Mouse (Mus musculus) midbrain, embryonic 12.5 days (tissue): Measurements from ENCODE around the gene 2900011O08Rik. TPM values are rescaled to one million over a fixed set of nuclear protein-coding genes. Genes with fewer than 3 reads are reported as not detected.

Source experiments
- ATAC-seq: fragments of 200-750 bp; cut with Nextera tagmentation; 2 replicates; pipeline ENCODE4 v1.8.0; 2017; ENCODE audit warnings: low read depth, moderate TSS enrichment, moderate library complexity; ENCODE audit not compliant: low FRiP score
- H3K27ac ChIP-seq: fragments of 300-500 bp; sonication (generic); replicated peaks from 2 replicates; pipeline ENCODE4 v1.5.1; 2016; ENCODE audit warnings: mild to moderate bottlenecking
- H3K27me3 ChIP-seq: fragments of 300-500 bp; sonication (generic); 2 replicates; pipeline ENCODE4 v1.6.1; 2016; ENCODE audit warnings: mild to moderate bottlenecking
- H3K36me3 ChIP-seq: fragments of 300-500 bp; sonication (generic); 2 replicates; pipeline ENCODE4 v1.6.1; 2016
- H3K4me1 ChIP-seq: fragments of 300-500 bp; sonication (generic); 2 replicates; pipeline ENCODE4 v1.6.1; 2016
- H3K4me2 ChIP-seq: fragments of 300-500 bp; sonication (generic); replicated peaks from 2 replicates; pipeline ENCODE4 v1.6.1; 2016; ENCODE audit warnings: mild to moderate bottlenecking, moderate library complexity
- H3K4me3 ChIP-seq: fragments of 300-500 bp; sonication (generic); 2 replicates; pipeline ENCODE4 v1.5.1; 2016; ENCODE audit warnings: mild to moderate bottlenecking
- H3K9ac ChIP-seq: fragments of 300-500 bp; sonication (generic); replicated peaks from 2 replicates; pipeline ENCODE4 v1.6.1; 2016; ENCODE audit warnings: mild to moderate bottlenecking, moderate library complexity
- H3K9me3 ChIP-seq: fragments of 300-500 bp; sonication (generic); 2 replicates; pipeline ENCODE4 v1.6.1; 2016; ENCODE audit warnings: mild to moderate bottlenecking
- WGBS: fragments of 180-500 bp; shearing (Covaris S2); methylation state at CpG from one replicate; pipeline ENCODE4 v1.1.7; 2016; 5-methylcytosine and 5-hydroxymethylcytosine counted together
- polyA plus RNA-seq: library from polyadenylated mRNA; unstranded; fragments of >200 nt; fragmentation: Nextera tagmentation; extraction: Ambion mirVana; gene quantifications from 2 replicates; pipeline ENCODE4 v1.2.1, GENCODE M21; 2016

Gene 2900011O08Rik
- polyA plus RNA-seq, 1 experiment from 2014 or later: 40.8 TPM

- no peaks in the 10 kb centered on the region for H3K9me3 ChIP-seq
- no peaks in the 10 kb centered on the region for H3K27me3 ChIP-seq
- H3K4me2 ChIP-seq: no peak overlapping the region
- no peak overlapping the region for H3K9ac ChIP-seq
- ATAC-seq: no peak
- H3K4me1 ChIP-seq: no peaks in the 10 kb centered on the region
- H3K36me3 ChIP-seq: peaks cover 84% of the 10 kb centered on the region
- H3K4me3 ChIP-seq: no peak overlapping the region
- 97% methylated on average over 7 of the region's 7 CpGs for WGBS
- H3K27ac ChIP-seq: no peak overlapping the region
These were observed 138.3 kb downstream of the 2900011O08Rik start for GRCm38 (mm10) chr16:14124709-14125108.

DNA sequence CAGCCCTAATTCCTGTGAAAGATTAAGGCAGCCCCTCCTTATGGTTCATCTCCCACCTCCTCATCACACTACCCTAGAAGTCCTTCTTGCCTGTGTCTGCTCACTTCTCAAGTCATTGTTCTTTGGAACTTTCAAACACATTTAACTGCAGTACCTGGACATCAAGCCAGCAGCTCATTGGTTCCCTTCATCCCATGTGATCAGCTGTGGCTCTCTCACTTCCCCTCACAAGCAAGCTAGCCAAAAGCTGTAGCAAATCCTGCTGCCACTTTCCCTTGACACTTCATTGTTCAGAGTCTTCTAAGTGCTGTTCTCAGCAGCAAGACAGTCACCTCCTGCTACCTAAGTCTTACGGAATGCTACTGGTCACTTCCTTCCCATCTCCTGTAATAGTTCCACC is 138.8 kb downstream of the 2900011O08Rik start:
- H3K36me3 ChIP-seq: peaks cover 85% of the 10 kb centered on the region
- H3K27ac ChIP-seq: no peak overlapping the region
- no peaks in the 10 kb centered on the region for H3K9me3 ChIP-seq
- ATAC-seq: no peak
- H3K27me3 ChIP-seq: no peaks in the 10 kb centered on the region
- H3K4me1 ChIP-seq: no peaks in the 10 kb centered on the region
- no peak overlapping the region for H3K4me2 ChIP-seq
- no peak overlapping the region for H3K9ac ChIP-seq
- no peak overlapping the region for H3K4me3 ChIP-seq
- WGBS: 100% methylated on average over 1 of the region's 1 CpGs

DNA sequence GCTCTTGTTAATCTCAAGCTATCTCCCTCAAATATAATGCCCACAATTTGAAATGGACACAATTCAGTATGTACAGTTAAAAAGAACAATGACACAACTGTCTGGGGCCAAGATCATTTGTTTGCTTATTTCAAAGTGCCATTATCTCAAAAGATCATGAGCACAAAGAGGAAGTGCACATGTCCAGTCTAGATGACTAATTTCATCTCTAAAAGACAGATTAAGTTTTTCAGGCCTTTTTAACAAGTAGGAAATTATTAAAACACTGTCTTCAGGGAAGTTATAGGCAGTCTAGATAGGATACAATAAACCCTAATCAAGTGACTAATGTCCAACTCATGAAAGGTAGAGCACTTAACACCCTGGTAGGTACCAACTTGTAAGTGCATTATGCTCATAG is 142.6 kb downstream of the 2900011O08Rik start:
- ATAC-seq: no peak
- H3K9me3 ChIP-seq: no peaks in the 10 kb centered on the region
- H3K4me2 ChIP-seq: no peak overlapping the region
- H3K9ac ChIP-seq: no peak overlapping the region
- H3K36me3 ChIP-seq: peaks cover 85% of the 10 kb centered on the region
- H3K4me1 ChIP-seq: no peaks in the 10 kb centered on the region
- H3K27me3 ChIP-seq: no peaks in the 10 kb centered on the region
- no peak overlapping the region for H3K27ac ChIP-seq
- no peak overlapping the region for H3K4me3 ChIP-seq

- no peak overlapping the region for H3K27ac ChIP-seq
- no peak overlapping the region for H3K4me3 ChIP-seq
- ATAC-seq: no peak
- H3K9me3 ChIP-seq: no peaks in the 10 kb centered on the region
- H3K9ac ChIP-seq: no peak overlapping the region
- 90% methylated on average over 7 of the region's 7 CpGs for WGBS
- H3K27me3 ChIP-seq: no peaks in the 10 kb centered on the region
- no peak overlapping the region for H3K4me2 ChIP-seq
- H3K4me1 ChIP-seq: no peaks in the 10 kb centered on the region
- peaks cover 85% of the 10 kb centered on the region for H3K36me3 ChIP-seq
These were observed 144.4 kb downstream of the 2900011O08Rik start for GRCm38 (mm10) chr16:14130796-14131195.

DNA sequence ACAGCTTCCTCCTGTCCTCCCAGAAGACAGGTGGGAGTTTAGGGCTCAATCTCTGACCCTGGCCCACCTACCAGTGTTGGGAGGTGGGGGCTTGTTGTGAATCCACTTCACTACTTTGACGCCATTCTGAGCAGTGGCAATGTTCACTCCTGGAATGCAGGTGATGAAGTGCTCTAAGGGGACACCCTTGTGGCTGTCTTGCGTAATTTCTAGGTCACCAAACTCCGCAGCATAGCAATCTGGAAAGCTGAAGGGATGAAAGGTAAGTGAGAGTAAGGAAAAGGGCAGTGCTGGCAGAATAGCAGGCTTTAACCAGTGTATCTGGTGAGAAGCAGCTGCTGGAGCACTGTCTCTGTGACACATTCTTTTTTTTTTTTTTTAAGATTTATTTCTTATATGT is 145.0 kb downstream of the 2900011O08Rik start:
- Histone ChIP-seq H3K4me1 (no peaks in the 10 kb centered on the region), H3K9me3 (no peaks in the 10 kb centered on the region), H3K36me3 (peaks cover 88% of the 10 kb centered on the region), H3K4me2 (no peak overlapping the region), H3K9ac (no peak overlapping the region), H3K27me3 (no peaks in the 10 kb centered on the region), H3K4me3 (no peak overlapping the region), H3K27ac (no peak overlapping the region)
- no peak for ATAC-seq
- WGBS: 89% methylated on average over 3 of the region's 3 CpGs

GRCm38 (mm10) chr16:14131838-14132237 is 145.4 kb downstream of the 2900011O08Rik start:
- Histone ChIP-seq H3K27me3 (no peaks in the 10 kb centered on the region), H3K4me2 (no peak overlapping the region), H3K4me3 (no peak overlapping the region), H3K9ac (no peak overlapping the region), H3K9me3 (no peaks in the 10 kb centered on the region), H3K4me1 (no peaks in the 10 kb centered on the region), H3K36me3 (peaks cover 93% of the 10 kb centered on the region), H3K27ac (no peak overlapping the region)
- WGBS: 88% methylated on average over 5 of the region's 5 CpGs
- ATAC-seq: no peak

GRCm38 (mm10) chr16:14135014-14135413 is 148.6 kb downstream of the 2900011O08Rik start:
- peaks cover 94% of the 10 kb centered on the region for H3K36me3 ChIP-seq
- 87% methylated on average over 2 of the region's 2 CpGs for WGBS

GRCm38 (mm10) chr16:14137976-14138561 is 151.7 kb downstream of the 2900011O08Rik start:
- no peaks in the 10 kb centered on the region for H3K9me3 ChIP-seq
- no peaks in the 10 kb centered on the region for H3K27me3 ChIP-seq
- peaks cover 92% of the 10 kb centered on the region for H3K36me3 ChIP-seq
- no peaks in the 10 kb centered on the region for H3K4me1 ChIP-seq
- no peak for ATAC-seq
- no peak overlapping the region for H3K9ac ChIP-seq
- H3K4me2 ChIP-seq: no peak overlapping the region
- no peak overlapping the region for H3K27ac ChIP-seq
- H3K4me3 ChIP-seq: no peak overlapping the region
- WGBS: 97% methylated on average over 1 of the region's 1 CpGs

More at GRCm38 (mm10) chr16:14135014-14135413, 148.6 kb downstream of the 2900011O08Rik start:
- no peak for ATAC-seq
- Histone ChIP-seq H3K9ac (no peak overlapping the region), H3K4me3 (no peak overlapping the region), H3K27me3 (no peaks in the 10 kb centered on the region), H3K27ac (no peak overlapping the region), H3K4me2 (no peak overlapping the region), H3K9me3 (no peaks in the 10 kb centered on the region), H3K4me1 (no peaks in the 10 kb centered on the region)

DNA sequence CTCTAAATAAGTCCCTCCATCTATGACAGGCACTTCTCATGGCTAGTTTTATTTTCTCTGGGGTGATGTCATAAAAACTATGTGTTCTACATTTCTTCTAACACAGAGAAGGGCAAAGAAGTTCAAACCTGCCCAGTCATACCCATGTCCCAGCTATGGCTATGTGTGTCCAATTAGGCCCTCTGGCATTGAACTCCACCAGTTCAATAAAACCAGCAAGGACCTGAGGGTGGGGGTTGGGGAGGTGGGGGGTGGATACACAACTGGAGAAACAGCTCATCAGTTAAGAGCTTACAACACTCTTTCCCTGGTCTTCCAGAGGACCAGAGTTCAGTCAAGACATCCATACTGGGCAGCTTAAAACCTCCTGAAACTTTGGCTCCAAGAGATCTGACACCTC is 152.7 kb downstream of the 2900011O08Rik start:
- no peaks in the 10 kb centered on the region for H3K4me1 ChIP-seq
- H3K36me3 ChIP-seq: peaks cover 90% of the 10 kb centered on the region
- H3K4me3 ChIP-seq: no peak overlapping the region

GRCm38 (mm10) chr16:14143298-14143697 is 156.9 kb downstream of the 2900011O08Rik start:
- H3K4me1 ChIP-seq: no peaks in the 10 kb centered on the region
- no peak overlapping the region for H3K4me2 ChIP-seq
- H3K4me3 ChIP-seq: no peak overlapping the region
- no peak overlapping the region for H3K9ac ChIP-seq
- ATAC-seq: no peak
- no peaks in the 10 kb centered on the region for H3K27me3 ChIP-seq
- no peaks in the 10 kb centered on the region for H3K9me3 ChIP-seq
- 94% methylated on average over 3 of the region's 3 CpGs for WGBS
- peaks cover 84% of the 10 kb centered on the region for H3K36me3 ChIP-seq
- no peak overlapping the region for H3K27ac ChIP-seq

More for the DNA sequence above, 152.7 kb downstream of the 2900011O08Rik start:
- no peaks in the 10 kb centered on the region for H3K27me3 ChIP-seq
- no peak overlapping the region for H3K4me2 ChIP-seq
- no peak overlapping the region for H3K9ac ChIP-seq
- no peak for ATAC-seq
- H3K9me3 ChIP-seq: no peaks in the 10 kb centered on the region
- no peak overlapping the region for H3K27ac ChIP-seq

GRCm38 (mm10) chr16:14147712-14148111 is 161.3 kb downstream of the 2900011O08Rik start:
- peaks cover 80% of the 10 kb centered on the region for H3K36me3 ChIP-seq
- ATAC-seq: no peak

More at GRCm38 (mm10) chr16:14147712-14148111, 161.3 kb downstream of the 2900011O08Rik start:
- H3K27ac ChIP-seq: no peak overlapping the region
- no peak overlapping the region for H3K9ac ChIP-seq
- no peaks in the 10 kb centered on the region for H3K9me3 ChIP-seq
- H3K4me2 ChIP-seq: no peak overlapping the region
- no peak overlapping the region for H3K4me3 ChIP-seq
- no peaks in the 10 kb centered on the region for H3K27me3 ChIP-seq
- no peaks in the 10 kb centered on the region for H3K4me1 ChIP-seq
